Mouse (Mus musculus): ENCODE results near the gene Aff1.

DNA sequence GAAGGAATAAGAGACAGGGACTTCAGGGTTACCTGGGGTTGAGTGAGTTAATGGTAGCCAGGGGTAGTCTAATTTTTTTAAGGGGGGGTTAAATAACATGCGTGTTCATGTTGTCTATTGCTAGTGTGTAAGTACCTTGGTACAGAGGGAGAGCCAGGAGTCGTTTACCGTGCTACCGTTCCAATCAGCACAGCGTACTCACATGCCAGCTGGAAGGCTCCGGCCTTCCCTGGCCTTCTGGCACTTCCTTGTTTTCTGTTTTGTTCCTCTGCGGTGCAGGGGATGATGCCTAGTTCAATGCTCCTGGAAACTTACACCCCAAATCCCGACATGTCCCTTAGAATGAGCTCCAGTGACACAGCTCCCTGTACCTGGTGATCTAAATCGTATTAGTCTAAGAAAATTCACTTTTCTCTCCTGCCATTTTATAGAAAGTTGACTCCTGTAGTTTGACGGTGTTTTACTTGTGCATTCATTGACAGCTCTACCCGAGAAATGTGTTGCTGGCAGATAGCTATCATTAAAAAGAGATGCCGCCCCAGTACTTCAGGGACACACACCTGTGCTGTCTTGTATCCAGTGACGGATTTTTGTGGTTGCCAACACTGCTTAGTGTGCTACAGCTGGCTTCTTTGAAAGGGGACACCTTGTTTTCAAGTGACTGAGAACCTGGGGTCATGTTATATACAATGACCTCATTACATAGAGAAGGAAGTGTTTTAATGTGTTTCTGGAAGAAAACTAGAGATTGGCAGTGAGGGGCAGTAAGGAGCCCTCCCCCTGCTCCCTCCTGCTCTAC lies 129.5 kb downstream of the Aff1 start:
- TF ChIP-seq CTCF (IDR thresholded peaks at IDR 0.05; ENCODE audit: borderline replicate concordance, extremely low read depth, insufficient read depth, insufficient read length) (no peak), POLR2A (IDR thresholded peaks at IDR 0.05; ENCODE audit: borderline replicate concordance, extremely low read depth, insufficient read depth, insufficient read length, poor library complexity, severe bottlenecking) (no peak)

Measured in brain, embryonic 14.5 days (tissue).